In genomic region chr14:73441951-73442716, GRCm38 (mm10) we compare ENCODE assay signal across 8 mouse cellular contexts. TPM values are rescaled to one million over a fixed set of nuclear protein-coding genes. Genes with fewer than 3 reads are reported as not detected.
DNase-seq lines count a peak whose midpoint lies in the region; ATAC-seq and TF ChIP-seq lines count a peak whose summit lies in the region.

No protein-coding gene starts in this region.

- no peak overlapping the region for H3K4me3 ChIP-seq in ES-E14 (ENCODE audit: insufficient read depth in 1 of 2, low read depth in 1 of 2, low read length in 2 of 2, poor library complexity in 1 of 2, severe bottlenecking in 1 of 2)
- H3K4me3 ChIP-seq in layer of hippocampus, adult 2 months, result no peak overlapping the region

- no peaks in the 10 kb centered on the region for H3K36me3 ChIP-seq in ES-E14 (ENCODE audit: control insufficient read depth, insufficient read depth, low read length, poor library complexity, severe bottlenecking)

- in situ Hi-C loops in ES-E14 (cut with MboI; ENCODE audit: low sequenced_read_pairs in 2 of 2, unreplicated experiment in 2 of 2), result no loop called here

- no peaks in the 10 kb centered on the region for H3K9me3 ChIP-seq in ES-E14 (ENCODE audit: control insufficient read depth, insufficient read depth, low read depth, low read length)

- peaks cover 0 to 2% of the 10 kb centered on the region in 2 experiments; a peak in 1 of 4 replicates for H3K4me1 ChIP-seq in ES-E14 (ENCODE audit: control insufficient read depth in 2 of 2, insufficient read depth in 2 of 2, low read length in 2 of 2, poor library complexity in 1 of 2)

- no peak for TF ChIP-seq CTCF in layer of hippocampus, adult 2 months (conservative IDR thresholded peaks at IDR 0.05)

- DNase-seq in B cell, adult 2 months, result peak; percentile 38 to 43
- DNase-seq in ES-E14 (ENCODE audit: low read depth, low spot score), result no peak
- peak; percentile 51 for DNase-seq in lung, postnatal 36 days
- DNase-seq in left cerebral cortex, postnatal 25 days (ENCODE audit: low spot score in 2 of 2), result no peak
- no peak for DNase-seq in frontal cortex, adult 2 months (ENCODE audit: extremely low spot score in 1 of 2, low spot score in 1 of 2)
- DNase-seq in cerebellum, adult 11 months, result no peak
- DNase-seq in layer of hippocampus, adult 2 months (ENCODE audit: low spot score in 2 of 2), result no peak

- H3K27ac ChIP-seq in ES-E14 (ENCODE audit: insufficient read depth, low read depth, low read length, poor library complexity, severe bottlenecking), result no peak overlapping the region
- no peak overlapping the region for H3K27ac ChIP-seq in layer of hippocampus, adult 2 months

- ATAC-seq in hematopoietic stem cell, adult 5-6 weeks (replicated peaks in 1 of 2; ENCODE audit: insufficient read depth in 1 of 2, low FRiP score in 2 of 2, low TSS enrichment in 1 of 2, low read depth in 1 of 2, poor library complexity in 2 of 2, severe bottlenecking in 2 of 2), result peak; percentile 86 to 88

- H3K9ac ChIP-seq in ES-E14 (ENCODE audit: insufficient read depth, low read depth, low read length, poor library complexity, severe bottlenecking), result no peak overlapping the region

- intact Hi-C loops in left cerebral cortex, postnatal 25 days (cut with DNase I), result no loop called here

TF ChIP-seq in ES-E14, 5 proteins besides CTCF, POLR2A, EP300 and RAD21:
- no peak for TF ChIP-seq CHD2 (IDR thresholded peaks at IDR 0.05; ENCODE audit: low read depth, low read length)
- TF ChIP-seq ZNF384 (IDR thresholded peaks at IDR 0.05; ENCODE audit: low read depth, low read length), result peak; percentile 65
- no peak for TF ChIP-seq HCFC1 (IDR thresholded peaks at IDR 0.05; ENCODE audit: borderline replicate concordance, insufficient read depth, low read length)
TF ChIP-seq in ES-E14: peak in this region for 1.

RNA-seq across cellular contexts. Expression of gene Itm2b, which starts 57.0 kb away (rescaled TPM):
- 97.7 and 159 TPM in 2 replicates for total RNA-seq in ES-E14 (2012; rRNA removed)
- total RNA-seq in hematopoietic stem cell, adult 5-6 weeks (2017), result 901 and 1,019 TPM in 2 replicates
- total RNA-seq in left cerebral cortex, postnatal 25 days (2021), result 100 to 1,000 TPM; 746 to 815 TPM
- polyA plus RNA-seq in frontal cortex, adult 2 months (2012; rRNA removed), result 1,263 and 1,284 TPM in 2 replicates
- total RNA-seq in layer of hippocampus, adult 2 months (2021), result 1,000 to 10,000 TPM in 1 of 2 experiments, 100 to 1,000 TPM in 1; 989 to 1,035 TPM

Comparison
In these comparisons a context has a peak if more than half of its experiments do, and no peak if none do; other contexts are left out.
1. DNase-seq: peak in B cell, adult 2 months (2 of 2) and lung, postnatal 36 days (single experiment); none in ES-E14 (single experiment), left cerebral cortex, postnatal 25 days (0 of 2), frontal cortex, adult 2 months (0 of 2), cerebellum, adult 11 months (single experiment) and layer of hippocampus, adult 2 months (0 of 2).